Mouse (Mus musculus) ovary, postnatal 36 days (tissue): ENCODE measurements around the gene Emd.
"Not testable (repeated sequence)": the region's sequence is repeated elsewhere in the genome, so short reads cannot be mapped to it uniquely, and the experiment has no call there.

Experiments
- DNase-seq: peaks from one replicate; pipeline ENCODE4 v3.0.0; 2022; ENCODE audit warnings: low spot score, mixed read lengths

Gene Emd

GRCm38 (mm10) chrX:74254153-74254887 is at the start of gene Emd:
Emd (plus strand) TSS chrX:74254687.
- peak; percentile 85 for DNase-seq

GRCm38 (mm10) chrX:74218496-74218895 is 36.0 kb upstream of the Emd start:
- no peak for DNase-seq

GRCm38 (mm10) chrX:74219449-74219848 is 35.0 kb upstream of the Emd start:
- DNase-seq = no peak

- not testable (repeated sequence) for DNase-seq
Measured at GRCm38 (mm10) chrX:74220099-74220498, 34.4 kb upstream of the Emd start.

GRCm38 (mm10) chrX:74230038-74230437 is 24.4 kb upstream of the Emd start:
- DNase-seq = no peak

- no peak for DNase-seq
Measured at GRCm38 (mm10) chrX:74233196-74233595, 21.3 kb upstream of the Emd start.

GRCm38 (mm10) chrX:74240332-74240731 is 14.2 kb upstream of the Emd start:
- no peak for DNase-seq

GRCm38 (mm10) chrX:74243396-74243795 is 11.1 kb upstream of the Emd start:
- DNase-seq = no peak

GRCm38 (mm10) chrX:74243807-74244206 is 10.7 kb upstream of the Emd start:
- DNase-seq = no peak

- DNase-seq = peak; percentile 39
Measured at GRCm38 (mm10) chrX:74244614-74245083, 9.8 kb upstream of the Emd start.

GRCm38 (mm10) chrX:74245107-74245506 is 9.4 kb upstream of the Emd start:
- no peak for DNase-seq

GRCm38 (mm10) chrX:74245687-74246086 is 8.8 kb upstream of the Emd start:
- DNase-seq = peak; percentile 79

- peak; percentile 82 for DNase-seq
Measured at GRCm38 (mm10) chrX:74246213-74246681, 8.2 kb upstream of the Emd start.

- DNase-seq = no peak
Measured at GRCm38 (mm10) chrX:74246693-74247092, 7.8 kb upstream of the Emd start.

GRCm38 (mm10) chrX:74248651-74249050 is 5.8 kb upstream of the Emd start:
- peak; percentile 53 for DNase-seq

GRCm38 (mm10) chrX:74249615-74250014 is 4.9 kb upstream of the Emd start, which contains the start of gene Flna:
Flna (minus strand) TSS chrX:74249820.
- peak; percentile 69 for DNase-seq

GRCm38 (mm10) chrX:74254888-74255565 is 540 bp downstream of the Emd start:
- DNase-seq = no peak

- no peak for DNase-seq
Measured at GRCm38 (mm10) chrX:74257746-74258145, 3.3 kb downstream of the Emd start.

GRCm38 (mm10) chrX:74269736-74270061 is 15.2 kb downstream of the Emd start:
- DNase-seq = no peak

- DNase-seq = peak; percentile 83
Measured at GRCm38 (mm10) chrX:74270062-74270901, 15.8 kb downstream of the Emd start, which contains the start of gene Rpl10. Rpl10 (plus strand) TSS chrX:74270812.

GRCm38 (mm10) chrX:74270902-74271551 is 16.5 kb downstream of the Emd start:
- DNase-seq = peak; percentile 16
